In genomic region chr4:107495751-107496430, GRCm38 (mm10) we compare ENCODE assay signal across 23 mouse cellular contexts.
DNase-seq lines count a peak whose midpoint lies in the region; ATAC-seq and TF ChIP-seq lines count a peak whose summit lies in the region.
"Had no signal": no experiment of that assay in that cellular context is flagged by ENCODE, and none has a peak within 500 bp of the region (broad histone marks: within the 10 kb centered on the region; RNA-seq: fewer than 3 reads in every experiment).

No protein-coding gene starts in this region.

- ATAC-seq in liver, embryonic 11.5 days (replicated peaks; ENCODE audit: low FRiP score) = no peak
- ATAC-seq: forebrain, postnatal 0 days had no signal

- 75% methylated on average over 9 of the region's 9 CpGs for WGBS in liver, adult 2 months
- 72% methylated on average over 9 of the region's 9 CpGs for WGBS in liver, embryonic 11.5 days

- H3K4me2 ChIP-seq in liver, embryonic 11.5 days = no peak overlapping the region
- H3K4me2 ChIP-seq: heart, embryonic 11.5 days; hindbrain, embryonic 12.5 days; limb, embryonic 13.5 days; lung, embryonic 14.5 days; midbrain, embryonic 12.5 days; neural tube, embryonic 15.5 days; stomach, embryonic 15.5 days had no signal

- no peaks in the 10 kb centered on the region for H3K79me2 ChIP-seq in liver, adult 2 months (ENCODE audit: control insufficient read depth, insufficient read depth, low read length)

- no peaks in the 10 kb centered on the region for H3K36me3 ChIP-seq in liver, adult 2 months (ENCODE audit: control insufficient read depth, insufficient read depth, low read length)
- H3K36me3 ChIP-seq in liver, embryonic 11.5 days (ENCODE audit: control insufficient read depth, insufficient read depth, low read length) = no peaks in the 10 kb centered on the region
- H3K36me3 ChIP-seq: hindbrain, embryonic 12.5 days; limb, embryonic 13.5 days; midbrain, embryonic 12.5 days; neural tube, embryonic 15.5 days; stomach, embryonic 15.5 days had no signal

- peak; percentile 7 for DNase-seq in liver, adult 2 months (ENCODE audit: extremely low read depth, low read depth, low spot score)
- DNase-seq in liver, embryonic 11.5 days (ENCODE audit: low spot score) = no peak
- DNase-seq in adipocyte (ENCODE audit: low spot score) = peak; percentile 46
- peak; percentile 51 to 60 for DNase-seq in adrenal gland, postnatal 36 days
- DNase-seq in frontal cortex, adult 2 months (ENCODE audit: extremely low spot score in 1 of 2, low spot score in 1 of 2) = no peak
- DNase-seq in gastrocnemius, postnatal 10 days = no peak
- DNase-seq in heart, postnatal 14 days = no peak
- DNase-seq: cerebellum, adult 9-10 months; forebrain, postnatal 0 days; heart, postnatal 10 days; kidney, postnatal 4 days; lung, embryonic 14.5 days; right cerebral cortex, adult 18-20 months; right cerebral cortex, postnatal 4 days; thymus, adult 18-20 months; thymus, postnatal 36 days had no signal

- no peak overlapping the region for H3K4me3 ChIP-seq in liver, adult 2 months (ENCODE audit: insufficient read depth, low read depth, low read length)
- H3K4me3 ChIP-seq in liver, embryonic 11.5 days (ENCODE audit: low read depth, low read length) = no peak overlapping the region
- H3K4me3 ChIP-seq: hindbrain, embryonic 12.5 days; limb, embryonic 13.5 days; midbrain, embryonic 12.5 days; neural tube, embryonic 15.5 days; stomach, embryonic 15.5 days had no signal

- no peaks in the 10 kb centered on the region for H3K27me3 ChIP-seq in liver, adult 2 months (ENCODE audit: control insufficient read depth, insufficient read depth, low read length)
- no peaks in the 10 kb centered on the region for H3K27me3 ChIP-seq in liver, embryonic 11.5 days (replicated peaks; ENCODE audit: control insufficient read depth, insufficient read depth, low read length)
- H3K27me3 ChIP-seq: midbrain, embryonic 12.5 days; neural tube, embryonic 15.5 days had no signal

- no peak overlapping the region for H3K27ac ChIP-seq in liver, adult 2 months (replicated peaks; ENCODE audit: insufficient read depth, low read depth, low read length)
- no peak overlapping the region for H3K27ac ChIP-seq in liver, embryonic 11.5 days (ENCODE audit: low read depth, low read length)
- H3K27ac ChIP-seq: hindbrain, embryonic 12.5 days; limb, embryonic 13.5 days; liver, embryonic 14.5 days; midbrain, embryonic 12.5 days; neural tube, embryonic 15.5 days; stomach, embryonic 15.5 days had no signal

- no peak overlapping the region for H3K9ac ChIP-seq in liver, adult 2 months (ENCODE audit: low read depth, low read length)
- H3K9ac ChIP-seq in liver, embryonic 11.5 days (ENCODE audit: low read depth, low read length) = no peak overlapping the region
- H3K9ac ChIP-seq: forebrain, postnatal 0 days; hindbrain, embryonic 12.5 days; limb, embryonic 13.5 days; liver, embryonic 14.5 days; lung, embryonic 14.5 days; midbrain, embryonic 12.5 days; neural tube, embryonic 15.5 days; stomach, embryonic 15.5 days had no signal

- no peak for TF ChIP-seq POLR2A in liver, adult 2 months (IDR thresholded peaks at IDR 0.05; ENCODE audit: extremely low read depth, insufficient read depth, low read length)

- no peaks in the 10 kb centered on the region for H3K9me3 ChIP-seq in liver, embryonic 11.5 days (ENCODE audit: control insufficient read depth, low read length)
- H3K9me3 ChIP-seq: hindbrain, embryonic 12.5 days; limb, embryonic 13.5 days; midbrain, embryonic 12.5 days; neural tube, embryonic 15.5 days; stomach, embryonic 15.5 days had no signal

- intact Hi-C loops in heart, postnatal 14 days (cut with DNase I) = no loop called here

- no peaks in the 10 kb centered on the region for H3K4me1 ChIP-seq in liver, adult 2 months (ENCODE audit: control insufficient read depth, insufficient read depth, low read length)
- no peaks in the 10 kb centered on the region for H3K4me1 ChIP-seq in liver, embryonic 11.5 days (replicated peaks; ENCODE audit: control insufficient read depth, insufficient read depth, low read length)
- H3K4me1 ChIP-seq: midbrain, embryonic 12.5 days; stomach, embryonic 15.5 days had no signal

- no peak for TF ChIP-seq CTCF in liver, adult 2 months (IDR thresholded peaks at IDR 0.05; ENCODE audit: low read depth, low read length)

Comparison
In these comparisons a context has a peak if more than half of its experiments do, and no peak if none do; other contexts are left out.
1. DNase-seq: peak in liver, adult 2 months (single experiment), adipocyte (single experiment) and adrenal gland, postnatal 36 days (2 of 2); none in liver, embryonic 11.5 days (single experiment), frontal cortex, adult 2 months (0 of 2), gastrocnemius, postnatal 10 days (single experiment) and heart, postnatal 14 days (0 of 2).